Mouse (Mus musculus) liver, embryonic 11.5 days (tissue): ENCODE measurements around the gene Adamts9. TPM values are rescaled to one million over a fixed set of nuclear protein-coding genes. Genes with fewer than 3 reads are reported as not detected.

ENCODE experiments used
- ATAC-seq: fragments of 200-750 bp; cut with Nextera tagmentation; replicated peaks from 2 replicates; pipeline ENCODE4 v1.8.0; 2017; ENCODE audit warnings: moderate number of reproducible peaks, mild to moderate bottlenecking, moderate TSS enrichment, moderate library complexity; ENCODE audit not compliant: low FRiP score
- DNase-seq: peaks from one replicate; pipeline ENCODE4 v3.0.0-alpha.2; 2017; ENCODE audit warnings: low spot score
- H3K27ac ChIP-seq: fragments of 300-500 bp; sonication (generic); 2 replicates; pipeline ENCODE4 v1.5.1; 2014; ENCODE audit warnings: mild to moderate bottlenecking, low read depth, low read length, control low read depth
- H3K27me3 ChIP-seq: fragments of 300-500 bp; sonication (generic); replicated peaks from 2 replicates; pipeline ENCODE4 v1.6.1; 2014; ENCODE audit warnings: low read length, mixed read lengths; ENCODE audit not compliant: control insufficient read depth, insufficient read depth
- H3K36me3 ChIP-seq: fragments of 300-500 bp; sonication (generic); 2 replicates; pipeline ENCODE4 v1.6.1; 2014; ENCODE audit warnings: mild to moderate bottlenecking, low read length, moderate library complexity, mixed read lengths; ENCODE audit not compliant: control insufficient read depth, insufficient read depth
- H3K4me1 ChIP-seq: fragments of 300-500 bp; sonication (generic); replicated peaks from 2 replicates; pipeline ENCODE4 v1.6.1; 2014; ENCODE audit warnings: low read length, mixed read lengths; ENCODE audit not compliant: control insufficient read depth, insufficient read depth
- H3K4me2 ChIP-seq: fragments of 300-500 bp; sonication (generic); 2 replicates; pipeline ENCODE4 v1.6.1; 2014; ENCODE audit warnings: mild to moderate bottlenecking, control low read depth, moderate library complexity
- H3K4me3 ChIP-seq: fragments of 300-500 bp; sonication (generic); 2 replicates; pipeline ENCODE4 v1.5.1; 2014; ENCODE audit warnings: low read depth, low read length, control low read depth
- H3K9ac ChIP-seq: fragments of 300-500 bp; sonication (generic); 2 replicates; pipeline ENCODE4 v1.6.1; 2014; ENCODE audit warnings: low read depth, low read length, control low read depth
- H3K9me3 ChIP-seq: fragments of 300-500 bp; sonication (generic); 2 replicates; pipeline ENCODE4 v1.6.1; 2016; ENCODE audit warnings: low read length, inconsistent platforms, mixed read lengths; ENCODE audit not compliant: control insufficient read depth
- WGBS: fragments of 180-500 bp; shearing (Covaris S2); extraction: QIAGEN DNeasy Blood & Tissue Kit; methylation state at CpG from one replicate; pipeline ENCODE4 v1.1.7; 2014; 5-methylcytosine and 5-hydroxymethylcytosine counted together
- polyA plus RNA-seq: library from polyadenylated mRNA; unstranded; fragments of >200 nt; fragmentation: Nextera tagmentation; extraction: Ambion mirVana; gene quantifications from 2 replicates; pipeline ENCODE4 v1.2.1, GENCODE M21; 2014

Gene Adamts9
- polyA plus RNA-seq, 1 experiment from 2014 or later: 5.7 TPM

- DNase-seq: no peak
- H3K27me3 ChIP-seq: no peaks in the 10 kb centered on the region
These were observed 183.7 kb downstream of the Adamts9 start for GRCm38 (mm10) chr6:92759616-92760015.

GRCm38 (mm10) chr6:92755826-92756225, 187.5 kb downstream of the Adamts9 start:
- WGBS: 30% methylated on average over 5 of the region's 5 CpGs

More at GRCm38 (mm10) chr6:92759616-92760015, 183.7 kb downstream of the Adamts9 start:
- Histone ChIP-seq H3K27ac (no peak overlapping the region), H3K4me2 (no peak overlapping the region), H3K4me1 (no peaks in the 10 kb centered on the region), H3K4me3 (no peak overlapping the region), H3K9me3 (no peaks in the 10 kb centered on the region), H3K9ac (no peak overlapping the region), H3K36me3 (no peaks in the 10 kb centered on the region)
- ATAC-seq: no peak

DNA sequence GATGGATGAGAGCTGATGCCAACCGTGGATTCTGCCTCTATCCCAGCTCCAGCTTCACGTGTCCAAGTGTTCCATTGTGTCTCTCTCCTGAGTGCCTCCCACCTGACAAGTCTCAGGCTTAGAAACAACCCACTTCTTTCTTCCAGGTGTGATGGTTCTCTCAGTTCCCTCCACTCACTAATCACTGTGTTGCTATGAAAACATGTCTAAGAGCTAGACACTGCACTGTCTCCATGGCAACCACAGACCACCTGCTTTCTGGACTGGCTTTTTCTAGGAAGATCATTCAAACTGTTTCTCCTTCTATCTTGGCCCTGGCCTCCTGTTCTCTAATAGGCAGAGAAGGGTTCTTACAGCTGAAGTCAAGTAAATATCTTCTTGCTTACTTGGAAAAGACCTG, 190.6 kb downstream of the Adamts9 start:
- WGBS: 83% methylated on average over 2 of the region's 2 CpGs
- no peak overlapping the region for H3K4me3 ChIP-seq
- ATAC-seq: no peak

More at GRCm38 (mm10) chr6:92755826-92756225, 187.5 kb downstream of the Adamts9 start:
- no peaks in the 10 kb centered on the region for H3K9me3 ChIP-seq
- no peak overlapping the region for H3K9ac ChIP-seq
- H3K4me2 ChIP-seq: no peak overlapping the region
- DNase-seq (no peak), ATAC-seq (no peak)
- H3K27ac ChIP-seq: no peak overlapping the region
- H3K27me3 ChIP-seq: no peaks in the 10 kb centered on the region
- no peaks in the 10 kb centered on the region for H3K4me1 ChIP-seq
- no peaks in the 10 kb centered on the region for H3K36me3 ChIP-seq
- H3K4me3 ChIP-seq: no peak overlapping the region

GRCm38 (mm10) chr6:92749420-92749819, 193.9 kb downstream of the Adamts9 start:
- H3K27me3 ChIP-seq: no peaks in the 10 kb centered on the region
- no peaks in the 10 kb centered on the region for H3K4me1 ChIP-seq
- no peak overlapping the region for H3K27ac ChIP-seq
- no peak overlapping the region for H3K4me2 ChIP-seq
- ATAC-seq: no peak
- no peak overlapping the region for H3K9ac ChIP-seq
- no peaks in the 10 kb centered on the region for H3K36me3 ChIP-seq
- H3K4me3 ChIP-seq: no peak overlapping the region
- H3K9me3 ChIP-seq: no peaks in the 10 kb centered on the region
- 54% methylated on average over 4 of the region's 4 CpGs for WGBS
- DNase-seq: no peak

More for the DNA sequence above, 190.6 kb downstream of the Adamts9 start:
- no peaks in the 10 kb centered on the region for H3K36me3 ChIP-seq
- no peak for DNase-seq
- no peaks in the 10 kb centered on the region for H3K9me3 ChIP-seq
- no peak overlapping the region for H3K9ac ChIP-seq
- H3K4me1 ChIP-seq: no peaks in the 10 kb centered on the region
- H3K27ac ChIP-seq: no peak overlapping the region
- no peaks in the 10 kb centered on the region for H3K27me3 ChIP-seq
- H3K4me2 ChIP-seq: no peak overlapping the region

GRCm38 (mm10) chr6:92743605-92744004, 199.7 kb downstream of the Adamts9 start:
- no peaks in the 10 kb centered on the region for H3K36me3 ChIP-seq
- no peak overlapping the region for H3K4me3 ChIP-seq
- ATAC-seq (no peak), DNase-seq (no peak)
- H3K9ac ChIP-seq: no peak overlapping the region
- no peaks in the 10 kb centered on the region for H3K4me1 ChIP-seq
- no peak overlapping the region for H3K4me2 ChIP-seq
- no peaks in the 10 kb centered on the region for H3K27me3 ChIP-seq
- H3K9me3 ChIP-seq: no peaks in the 10 kb centered on the region
- WGBS: 21% methylated on average over 11 of the region's 11 CpGs
- no peak overlapping the region for H3K27ac ChIP-seq

DNA sequence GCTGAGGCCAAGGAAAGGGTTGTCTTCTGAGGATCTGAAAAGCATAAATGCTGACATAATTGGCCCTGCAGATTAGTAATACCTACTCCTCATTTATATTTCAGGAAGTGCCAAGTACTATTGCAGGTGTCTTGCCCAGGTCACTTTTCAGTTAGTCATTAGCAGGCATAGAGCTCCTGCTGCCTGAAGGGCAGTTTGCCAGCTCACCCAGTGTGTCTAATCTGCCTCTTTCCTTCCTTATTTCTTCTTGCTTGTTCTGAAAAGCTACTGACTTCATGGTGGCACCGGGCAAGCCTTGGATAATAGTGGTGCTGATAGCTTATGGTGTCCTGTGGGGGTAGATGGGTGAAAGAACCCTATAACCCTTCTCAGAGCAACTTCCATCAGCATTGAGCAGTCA, 206.2 kb downstream of the Adamts9 start:
- Histone ChIP-seq H3K27me3 (no peaks in the 10 kb centered on the region), H3K9ac (no peak overlapping the region), H3K27ac (no peak overlapping the region), H3K36me3 (no peaks in the 10 kb centered on the region), H3K4me2 (no peak overlapping the region), H3K4me3 (no peak overlapping the region), H3K9me3 (no peaks in the 10 kb centered on the region), H3K4me1 (no peaks in the 10 kb centered on the region)
- WGBS: 83% methylated on average over 1 of the region's 1 CpGs
- ATAC-seq: no peak
- DNase-seq: no peak

DNA sequence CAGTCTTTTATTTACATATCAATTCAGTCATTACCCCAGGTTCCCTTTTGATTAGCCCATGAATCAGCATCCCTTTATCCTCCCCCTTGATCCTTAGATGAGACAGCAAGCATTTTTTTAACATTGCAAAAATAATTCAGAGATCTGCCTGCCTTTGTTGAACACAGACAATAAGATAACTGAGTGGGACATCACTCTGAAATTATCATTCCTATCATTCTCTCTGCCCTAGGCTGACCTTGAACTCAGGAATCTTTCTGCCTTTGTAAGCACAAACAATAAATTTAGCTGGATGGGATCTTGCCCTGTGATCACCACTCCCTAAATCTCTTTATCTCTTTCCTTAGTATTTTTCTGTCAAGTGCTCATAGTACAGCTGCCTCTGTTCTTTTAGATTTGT, 209.6 kb downstream of the Adamts9 start:
- Histone ChIP-seq H3K27ac (no peak overlapping the region), H3K27me3 (no peaks in the 10 kb centered on the region), H3K9ac (no peak overlapping the region), H3K4me2 (no peak overlapping the region), H3K4me1 (no peaks in the 10 kb centered on the region), H3K36me3 (no peaks in the 10 kb centered on the region), H3K4me3 (no peak overlapping the region), H3K9me3 (no peaks in the 10 kb centered on the region)
- DNase-seq (no peak), ATAC-seq (no peak)

- no peaks in the 10 kb centered on the region for H3K27me3 ChIP-seq
- no peak for ATAC-seq
- no peak overlapping the region for H3K9ac ChIP-seq
These were observed 214.8 kb downstream of the Adamts9 start for GRCm38 (mm10) chr6:92728514-92728913.

GRCm38 (mm10) chr6:92728084-92728483, 215.2 kb downstream of the Adamts9 start:
- DNase-seq (peak; percentile 75), ATAC-seq (no peak)
- H3K27me3 ChIP-seq: no peaks in the 10 kb centered on the region
- 4% methylated on average over 10 of the region's 10 CpGs for WGBS
- H3K36me3 ChIP-seq: no peaks in the 10 kb centered on the region
- no peaks in the 10 kb centered on the region for H3K9me3 ChIP-seq
- H3K27ac ChIP-seq: no peak overlapping the region
- H3K4me2 ChIP-seq: no peak overlapping the region; the same call in 1 of the 2 replicates
- H3K4me1 ChIP-seq: no peaks in the 10 kb centered on the region
- no peak overlapping the region for H3K4me3 ChIP-seq
- H3K9ac ChIP-seq: no peak overlapping the region

More at GRCm38 (mm10) chr6:92728514-92728913, 214.8 kb downstream of the Adamts9 start:
- Histone ChIP-seq H3K9me3 (no peaks in the 10 kb centered on the region), H3K36me3 (no peaks in the 10 kb centered on the region), H3K4me1 (no peaks in the 10 kb centered on the region), H3K4me2 (no peak overlapping the region; the same call in 1 of the 2 replicates), H3K27ac (no peak overlapping the region), H3K4me3 (no peak overlapping the region)
- no peak for DNase-seq
- WGBS: 46% methylated on average over 7 of the region's 7 CpGs
